21 mouse cellular contexts compared by ENCODE assay signal in the genomic region with DNA sequence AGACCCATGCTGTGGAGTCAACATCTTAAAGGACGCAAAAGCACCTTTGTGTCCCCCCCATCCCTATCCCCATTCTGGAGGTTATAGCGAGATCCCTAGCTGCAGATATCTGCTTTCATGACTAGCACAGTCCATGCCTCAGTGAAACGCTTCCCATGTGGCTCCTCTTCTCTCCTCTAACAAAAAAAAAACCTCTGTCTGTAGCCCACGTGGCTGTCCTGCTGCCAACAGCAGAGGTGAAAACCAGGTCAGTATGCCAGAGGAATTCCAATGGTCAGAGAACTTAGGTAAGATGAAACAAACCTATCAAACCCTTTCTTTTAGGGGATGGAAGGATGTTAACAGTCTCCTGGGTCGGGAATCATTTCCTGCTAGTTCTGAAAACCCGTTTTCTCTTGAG.
A peak's percentile ranks its signal among the peaks of the same experiment; 100 is the strongest.
DNase-seq lines count a peak whose midpoint lies in the region; ATAC-seq and TF ChIP-seq lines count a peak whose summit lies in the region.
"Had no signal": no experiment of that assay in that cellular context is flagged by ENCODE, and none has a peak within 500 bp of the region (broad histone marks: within the 10 kb centered on the region; RNA-seq: fewer than 3 reads in every experiment).

No protein-coding gene starts in this region.

- no peaks in the 10 kb centered on the region for H3K36me3 ChIP-seq in heart, embryonic 13.5 days
- H3K36me3 ChIP-seq in heart, embryonic 11.5 days (ENCODE audit: control insufficient read depth, insufficient read depth, low read length), result no peaks in the 10 kb centered on the region
- H3K36me3 ChIP-seq in heart, postnatal 0 days (replicated peaks; ENCODE audit: control insufficient read depth, insufficient read depth, low read length), result no peaks in the 10 kb centered on the region
- no peaks in the 10 kb centered on the region for H3K36me3 ChIP-seq in testis, adult 2 months (ENCODE audit: control insufficient read depth, insufficient read depth, low read length)
- H3K36me3 ChIP-seq: embryonic facial prominence, embryonic 13.5 days; G1E; hindbrain, embryonic 15.5 days had no signal

- H3K27ac ChIP-seq in heart, embryonic 13.5 days (replicated peaks), result no peak overlapping the region
- H3K27ac ChIP-seq in heart, embryonic 11.5 days (ENCODE audit: low read depth, low read length), result no peak overlapping the region
- no peak overlapping the region for H3K27ac ChIP-seq in heart, postnatal 0 days (ENCODE audit: low read depth)
- H3K27ac ChIP-seq in testis, adult 2 months (ENCODE audit: control insufficient read depth, insufficient read depth, low read depth, low read length), result peak overlapping the region; percentile 66
- H3K27ac ChIP-seq: embryonic facial prominence, embryonic 13.5 days; forebrain, embryonic 13.5 days; hindbrain, embryonic 15.5 days had no signal

- peak overlapping the region; percentile 8; the same call in 1 of the 2 replicates for H3K4me3 ChIP-seq in heart, embryonic 13.5 days
- no peak overlapping the region for H3K4me3 ChIP-seq in heart, embryonic 11.5 days (ENCODE audit: low read depth, low read length)
- H3K4me3 ChIP-seq in heart, postnatal 0 days (ENCODE audit: low read depth, low read length), result peak overlapping the region; percentile 5; the same call in 1 of the 2 replicates
- peak overlapping the region; percentile 77 for H3K4me3 ChIP-seq in testis, adult 2 months (ENCODE audit: control insufficient read depth, low read depth, low read length)
- H3K4me3 ChIP-seq: embryonic facial prominence, embryonic 13.5 days; forebrain, embryonic 13.5 days; hindbrain, embryonic 15.5 days had no signal

- no peaks in the 10 kb centered on the region for H3K9me3 ChIP-seq in heart, embryonic 13.5 days
- H3K9me3 ChIP-seq in heart, embryonic 11.5 days (replicated peaks; ENCODE audit: control insufficient read depth, low read length), result no peaks in the 10 kb centered on the region
- no peaks in the 10 kb centered on the region for H3K9me3 ChIP-seq in heart, postnatal 0 days (replicated peaks; ENCODE audit: control insufficient read depth, low read length)
- H3K9me3 ChIP-seq: embryonic facial prominence, embryonic 13.5 days; forebrain, embryonic 13.5 days; G1E; hindbrain, embryonic 15.5 days had no signal

- H3K4me2 ChIP-seq in heart, embryonic 13.5 days, result peak overlapping the region; percentile 35
- H3K4me2 ChIP-seq in heart, embryonic 11.5 days, result no peak overlapping the region
- peak overlapping the region; percentile 43; the same call in 1 of the 2 replicates for H3K4me2 ChIP-seq in heart, postnatal 0 days (ENCODE audit: low read depth, low read length)
- H3K4me2 ChIP-seq: embryonic facial prominence, embryonic 13.5 days; forebrain, embryonic 13.5 days; hindbrain, embryonic 15.5 days had no signal

- no peak for TF ChIP-seq POLR2A in testis, adult 2 months (IDR thresholded peaks at IDR 0.05; ENCODE audit: control insufficient read depth, low read depth, low read length)

- no peak for ATAC-seq in heart, embryonic 13.5 days (ENCODE audit: extremely low read depth, insufficient number of reproducible peaks, low FRiP score, low TSS enrichment)
- no peak for ATAC-seq in heart, embryonic 11.5 days (replicated peaks; ENCODE audit: insufficient number of reproducible peaks, low FRiP score, low TSS enrichment)
- no peak; the same call in 1 of the 2 replicates for ATAC-seq in heart, postnatal 0 days (ENCODE audit: insufficient read depth, low read depth)
- ATAC-seq: CD4-positive, CD25-positive, alpha-beta regulatory T cell, adult 4 months; forebrain, embryonic 13.5 days; forebrain, postnatal 0 days; intestine, postnatal 0 days had no signal

- WGBS in heart, embryonic 13.5 days, result 44% methylated on average over 6 of the region's 6 CpGs
- 50% methylated on average over 6 of the region's 6 CpGs for WGBS in heart, embryonic 11.5 days (ENCODE audit: insufficient replicate concordance)
- 29% methylated on average over 6 of the region's 6 CpGs for WGBS in heart, postnatal 0 days

- no peak for TF ChIP-seq EP300 in heart, postnatal 0 days (IDR thresholded peaks at IDR 0.05; ENCODE audit: low read depth)

- no peak for DNase-seq in heart, postnatal 0 days (ENCODE audit: low spot score)
- no peak for DNase-seq in heart, adult 8-10 months (ENCODE audit: low spot score)
- no peak for DNase-seq in testis, postnatal 10 days (ENCODE audit: low spot score)
- DNase-seq in right cerebral cortex, postnatal 4 days, result no peak
- DNase-seq: adrenal gland, postnatal 10 days; B cell, adult 2 months; cerebellum, adult 11-12 months; cerebellum, adult 9-10 months; cerebellum, postnatal 25 days; forebrain, postnatal 0 days; gastrocnemius, postnatal 36 days; kidney, adult 8-10 months had no signal

- H3K27me3 ChIP-seq in heart, embryonic 13.5 days (replicated peaks), result no peaks in the 10 kb centered on the region
- H3K27me3 ChIP-seq in heart, embryonic 11.5 days (ENCODE audit: control insufficient read depth, insufficient read depth, low read length), result no peaks in the 10 kb centered on the region
- H3K27me3 ChIP-seq in heart, postnatal 0 days (ENCODE audit: control insufficient read depth, insufficient read depth, low read length), result no peaks in the 10 kb centered on the region
- no peaks in the 10 kb centered on the region for H3K27me3 ChIP-seq in testis, adult 2 months (ENCODE audit: control insufficient read depth, insufficient read depth, low read length)
- H3K27me3 ChIP-seq: embryonic facial prominence, embryonic 13.5 days; forebrain, embryonic 13.5 days; hindbrain, embryonic 15.5 days had no signal

- H3K4me1 ChIP-seq in heart, embryonic 13.5 days, result peaks cover 7% of the 10 kb centered on the region
- H3K4me1 ChIP-seq in heart, embryonic 11.5 days (ENCODE audit: control insufficient read depth, insufficient read depth, low read length), result no peaks in the 10 kb centered on the region
- no peaks in the 10 kb centered on the region for H3K4me1 ChIP-seq in heart, postnatal 0 days (ENCODE audit: control insufficient read depth, insufficient read depth)
- H3K4me1 ChIP-seq in testis, adult 2 months (ENCODE audit: control insufficient read depth, insufficient read depth, low read length), result no peaks in the 10 kb centered on the region; the same call in 1 of the 2 replicates
- H3K4me1 ChIP-seq: forebrain, embryonic 13.5 days; hindbrain, embryonic 15.5 days had no signal

- TF ChIP-seq CTCF in heart, postnatal 0 days (IDR thresholded peaks at IDR 0.05; ENCODE audit: low read depth), result no peak
- TF ChIP-seq CTCF in testis, adult 2 months (IDR thresholded peaks at IDR 0.05; ENCODE audit: control insufficient read depth, insufficient read depth, insufficient replicate concordance, low read depth, low read length), result no peak

- H3K9ac ChIP-seq in heart, embryonic 13.5 days, result no peak overlapping the region
- H3K9ac ChIP-seq in heart, embryonic 11.5 days (ENCODE audit: low read depth, low read length), result no peak overlapping the region
- H3K9ac ChIP-seq in heart, postnatal 0 days (replicated peaks; ENCODE audit: low read depth, low read length), result no peak overlapping the region
- H3K9ac ChIP-seq: embryonic facial prominence, embryonic 13.5 days; forebrain, embryonic 13.5 days; forebrain, postnatal 0 days; hindbrain, embryonic 15.5 days had no signal
